Mouse (Mus musculus): ENCODE results near the gene Carmil1.

The Carmil1 gene

DNA sequence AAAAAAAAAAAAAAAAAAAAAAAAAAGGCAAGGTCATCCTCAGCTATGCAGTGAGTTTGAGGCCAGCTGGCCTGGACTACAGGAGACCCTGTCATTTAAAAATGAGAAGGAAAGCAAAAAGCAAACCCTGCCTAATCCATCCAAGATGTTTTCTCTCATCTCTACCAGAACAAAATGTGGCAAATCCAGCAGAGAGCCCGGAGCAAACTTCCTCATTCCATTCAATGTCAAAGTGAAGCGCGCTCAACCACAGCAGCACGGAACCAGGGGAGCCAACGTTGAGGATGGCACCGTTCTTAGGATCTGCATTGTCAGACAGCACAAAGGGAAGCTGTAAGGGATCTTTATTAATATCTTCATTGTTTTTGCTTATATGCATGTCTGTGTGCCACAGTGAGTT is 22.8 kb downstream of the Carmil1 start:
- DNase-seq: peak; percentile 50

DNA sequence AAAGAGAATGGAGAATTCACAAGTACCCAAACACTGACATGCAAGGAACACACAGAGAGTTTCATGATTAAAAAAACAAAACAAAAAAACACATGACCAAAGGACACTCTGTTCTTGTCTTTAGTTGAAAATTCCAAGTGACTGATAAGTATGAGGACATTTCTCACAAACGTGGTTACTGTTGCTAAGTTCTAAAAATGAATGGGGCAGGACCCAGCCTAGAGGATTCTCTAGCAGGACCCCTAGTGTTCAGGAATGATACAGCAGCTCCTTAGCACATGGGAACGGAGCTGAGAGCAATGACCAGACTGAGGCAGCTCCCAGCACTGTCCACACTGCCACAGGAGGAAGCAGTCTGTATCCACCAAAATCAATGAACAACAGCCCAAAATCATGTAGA is 26.6 kb downstream of the Carmil1 start:
- peak; percentile 93 for DNase-seq

DNA sequence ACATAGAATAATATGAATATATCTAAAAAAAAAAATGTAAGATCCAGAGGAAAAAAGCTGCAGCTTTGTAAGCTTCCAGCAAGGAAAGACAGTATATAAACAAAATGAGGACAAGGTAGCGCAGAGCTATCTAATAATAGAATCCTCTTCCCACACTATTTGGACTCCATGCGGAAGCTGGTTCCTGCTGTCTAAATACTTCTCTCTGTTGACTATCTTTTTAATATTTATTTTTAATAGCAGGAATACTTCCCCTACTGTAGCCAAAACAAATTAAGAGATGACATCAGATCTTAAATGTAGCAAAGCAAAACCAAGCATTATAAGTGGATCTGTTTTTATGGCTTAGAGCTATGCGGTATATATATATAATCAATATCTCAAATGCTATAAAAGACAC is 27.0 kb downstream of the Carmil1 start:
- DNase-seq: no peak

DNA sequence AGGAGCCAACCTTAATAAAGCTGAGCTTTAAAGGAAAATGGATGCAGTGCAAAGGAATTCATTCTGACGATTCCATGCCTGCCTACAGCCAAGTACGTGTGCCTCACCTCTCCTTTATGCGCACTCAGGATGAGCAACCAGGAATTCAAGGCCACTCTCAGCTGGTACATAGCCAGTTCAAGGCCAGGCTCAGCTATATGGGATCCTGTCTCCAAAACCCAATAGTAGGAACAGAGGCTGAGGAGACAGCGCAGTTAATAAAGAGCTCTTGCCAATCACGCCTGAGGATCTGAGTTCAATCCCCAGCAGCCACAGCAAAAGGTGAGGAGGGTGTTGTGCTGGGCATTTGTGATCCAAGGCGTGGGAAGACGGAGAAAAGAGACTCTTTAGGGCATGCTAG is 29.4 kb downstream of the Carmil1 start:
- no peak for DNase-seq

DNA sequence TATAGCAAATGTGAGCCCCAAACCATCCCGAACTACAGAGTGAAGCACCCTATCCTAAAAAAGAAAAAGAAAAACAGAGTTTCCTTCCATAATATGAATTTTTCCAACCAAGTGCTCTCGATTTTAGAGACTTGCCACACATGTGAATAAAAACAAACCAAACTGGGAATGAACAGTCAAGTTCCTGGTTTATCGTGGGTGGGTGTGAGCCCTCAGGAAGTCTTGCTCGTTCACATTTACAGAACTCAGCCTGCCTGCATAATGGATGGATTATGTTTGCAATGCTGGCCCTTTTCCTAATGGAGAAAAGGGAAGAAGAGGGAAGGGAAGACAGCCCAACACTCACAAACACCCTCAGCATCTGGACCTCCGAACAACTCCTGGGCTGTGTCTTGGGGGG is 32.7 kb downstream of the Carmil1 start:
- no peak for DNase-seq

DNA sequence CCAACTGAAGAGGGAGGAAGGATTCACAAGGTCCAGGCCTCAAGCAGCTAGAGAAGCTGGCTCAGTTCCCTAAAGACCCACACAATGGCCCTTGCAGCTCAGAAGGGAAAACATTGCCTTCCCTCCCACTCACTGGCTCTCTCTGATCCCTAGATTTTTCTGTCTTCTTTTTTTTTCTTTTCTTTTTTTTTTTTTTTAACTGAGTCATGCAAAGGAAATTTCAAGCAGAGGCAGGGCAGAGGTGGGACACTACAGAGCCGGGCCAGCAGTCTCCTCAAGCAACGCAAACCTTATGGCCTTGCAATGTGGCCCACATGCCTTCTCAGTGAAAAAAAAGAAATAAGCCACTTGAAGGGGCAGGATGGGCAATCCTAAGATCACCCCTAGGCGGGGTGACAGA is 33.2 kb downstream of the Carmil1 start:
- no peak for DNase-seq

DNA sequence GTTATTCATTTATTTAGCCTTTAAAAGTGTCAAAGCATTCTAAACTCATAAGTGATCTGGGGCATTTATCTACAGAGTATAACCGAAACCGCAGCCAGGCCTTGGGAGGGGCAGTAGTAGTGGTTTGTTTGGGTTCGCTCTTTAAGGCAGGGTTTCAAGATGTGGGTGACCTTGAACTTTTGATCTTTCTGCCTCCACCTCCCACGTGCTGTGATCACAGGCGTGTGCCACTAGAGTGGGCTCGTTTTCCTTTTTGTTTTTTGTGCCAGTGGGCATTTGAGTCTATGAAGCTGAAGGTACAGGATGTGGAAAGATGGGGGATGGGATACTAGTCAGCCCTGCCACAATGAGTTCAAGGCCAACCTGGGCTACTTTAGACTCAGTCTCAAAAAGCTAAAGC is 34.3 kb downstream of the Carmil1 start:
- no peak for DNase-seq

DNA sequence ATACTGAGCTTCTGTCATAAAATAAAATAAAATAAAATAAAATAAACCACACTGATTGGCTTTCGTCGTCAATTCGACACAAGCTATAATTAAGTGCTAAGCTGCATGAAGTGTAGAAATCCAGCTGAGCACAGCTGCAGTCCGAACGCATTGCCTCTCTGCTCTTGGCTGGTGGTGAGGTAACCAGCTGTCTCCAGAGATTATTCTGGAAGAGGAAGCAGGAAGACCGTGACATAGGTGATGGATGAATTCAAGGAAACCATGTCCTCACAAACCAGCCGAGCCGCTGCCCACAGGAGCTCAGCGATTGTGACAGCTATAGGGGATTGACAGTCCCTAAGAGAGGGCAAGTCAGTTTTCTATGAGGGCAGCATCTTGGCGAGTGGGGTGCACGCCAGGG is 36.0 kb downstream of the Carmil1 start:
- DNase-seq: peak; percentile 68

DNA sequence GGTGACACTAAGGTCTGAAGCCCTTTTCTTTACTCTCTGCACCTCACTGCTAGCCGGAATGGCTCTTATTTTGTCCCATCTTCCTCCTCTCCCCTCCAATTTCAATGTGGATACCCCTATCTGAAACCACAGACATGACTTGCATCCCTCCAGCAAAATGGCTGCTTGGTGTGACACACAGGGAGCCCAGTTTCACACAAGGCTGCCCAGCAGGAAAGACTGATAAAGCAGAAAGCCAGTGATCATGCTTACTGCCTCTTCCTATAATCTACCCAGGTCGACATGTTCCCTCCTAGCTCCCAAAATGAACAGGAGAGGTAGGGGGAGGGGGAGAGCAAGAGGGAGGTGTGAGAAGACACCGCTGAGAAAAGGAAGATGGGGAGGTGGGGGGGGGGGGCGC is 36.6 kb downstream of the Carmil1 start:
- DNase-seq: no peak

DNA sequence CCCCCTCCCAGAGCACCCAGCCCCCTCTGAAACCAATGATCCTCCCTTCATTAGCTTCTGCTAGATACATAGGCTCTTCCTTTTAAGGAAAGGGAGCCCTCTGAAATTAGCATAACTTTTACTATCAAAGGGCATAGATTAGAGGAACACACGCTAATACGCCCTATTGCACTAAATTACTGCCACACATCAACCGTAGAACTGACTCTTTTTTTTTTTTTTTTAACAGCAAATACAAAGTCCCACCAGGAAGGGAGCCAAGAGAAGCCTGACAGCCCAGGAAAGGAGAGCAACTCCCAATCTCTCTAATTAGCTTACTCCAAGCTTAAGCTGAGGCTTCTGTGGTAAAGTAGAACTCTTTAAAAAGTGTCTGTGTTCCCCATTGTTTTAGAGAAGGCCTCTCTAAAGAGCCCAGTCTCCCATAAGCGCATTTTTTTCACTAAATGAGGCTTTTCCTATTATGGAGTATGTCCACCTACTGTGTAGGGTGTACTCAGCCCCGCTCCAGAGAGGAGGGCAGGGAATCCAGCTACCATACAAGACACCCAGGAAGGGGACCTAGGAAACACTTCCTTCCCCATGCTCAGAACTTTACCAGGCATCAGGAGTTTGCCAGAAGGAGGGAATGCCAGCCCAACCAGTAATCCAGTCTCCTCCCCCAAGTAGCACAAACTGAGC is 38.0 kb downstream of the Carmil1 start:
- DNase-seq: no peak

DNA sequence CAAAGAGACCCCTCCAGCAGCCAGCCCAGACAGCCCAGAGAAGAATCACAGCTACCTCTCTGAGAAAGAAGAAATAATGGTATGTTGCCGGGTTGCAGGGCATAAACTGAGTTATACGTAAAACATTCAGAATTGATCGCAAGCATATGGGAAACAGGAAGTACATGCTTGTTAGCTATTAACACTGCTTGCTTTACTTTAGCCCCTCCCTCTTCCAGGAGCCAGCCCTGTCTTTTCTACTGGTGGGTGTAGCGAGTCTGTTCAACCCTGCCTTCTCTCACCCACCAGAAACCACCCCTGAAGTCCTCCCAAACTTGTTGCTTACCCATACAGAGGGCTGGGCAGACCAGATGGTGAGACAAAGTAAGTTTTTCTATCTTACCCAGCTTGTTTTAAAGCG is 39.4 kb downstream of the Carmil1 start:
- no peak for DNase-seq

DNA sequence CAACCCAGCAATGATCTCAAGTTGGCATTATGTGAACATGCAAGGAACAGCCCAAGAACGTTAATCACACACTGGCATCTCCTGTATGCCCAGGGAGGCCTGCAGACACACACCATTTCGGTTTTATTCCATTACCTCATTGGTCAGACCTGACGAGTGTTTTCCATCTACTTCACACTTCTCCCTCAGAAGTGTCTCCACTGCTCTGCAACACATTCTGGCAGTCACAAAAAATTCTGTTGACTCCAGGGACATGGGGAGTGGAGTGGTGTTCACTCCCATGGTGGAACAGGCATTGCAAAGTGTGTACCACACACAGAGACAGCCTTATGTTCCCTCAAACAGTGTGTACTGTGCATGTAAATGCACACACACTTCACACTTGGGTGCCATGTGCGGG is 40.2 kb downstream of the Carmil1 start:
- peak; percentile 63 for DNase-seq

DNA sequence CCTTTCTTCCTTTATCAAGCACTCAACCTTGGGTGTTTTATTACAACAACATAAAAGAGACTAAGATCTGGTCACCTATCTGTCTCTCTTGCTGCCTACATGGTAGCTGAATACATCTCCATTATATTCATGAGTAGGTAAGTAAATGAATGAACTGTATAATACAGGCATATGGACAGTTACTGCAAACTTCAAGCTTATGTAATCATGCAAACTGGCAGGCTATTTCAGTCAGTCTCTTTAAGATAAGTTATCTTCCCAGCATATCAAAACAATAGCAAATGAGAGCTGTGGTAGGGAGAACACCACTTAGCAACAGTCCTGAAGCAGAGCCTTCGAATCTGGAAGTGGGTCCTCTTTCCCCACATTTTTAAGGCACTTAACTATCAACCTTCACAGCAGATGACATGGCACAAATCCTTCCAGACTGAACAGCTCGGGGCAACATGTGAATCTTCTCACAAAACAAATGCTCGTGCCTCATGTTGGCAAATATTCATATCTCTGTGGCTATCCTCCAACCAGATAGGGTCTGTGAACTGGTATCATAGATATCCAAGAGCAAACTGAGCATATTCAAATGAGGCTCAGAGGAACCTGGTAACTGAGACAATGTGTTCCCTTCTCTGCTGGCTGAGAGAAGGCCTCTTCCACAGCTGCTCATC is 42.0 kb downstream of the Carmil1 start:
- DNase-seq: no peak

DNA sequence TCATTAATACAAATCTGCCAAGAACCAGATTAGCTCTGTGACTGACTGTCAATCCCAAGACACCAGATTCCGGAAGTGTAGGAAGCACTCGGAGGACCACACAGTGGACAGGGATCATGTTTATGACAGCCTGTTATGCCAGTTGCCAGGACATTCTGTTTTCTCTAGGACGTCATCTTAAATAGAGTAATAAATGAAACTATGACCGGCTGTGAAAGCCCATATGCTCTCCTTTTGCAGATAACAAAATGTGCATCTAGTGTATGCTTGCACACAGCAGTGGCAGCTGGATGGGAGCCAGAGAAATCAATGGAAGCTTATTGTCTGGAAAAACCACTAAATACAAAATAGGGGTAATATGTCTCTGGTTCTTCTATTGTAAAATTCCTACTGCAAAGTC is 43.9 kb downstream of the Carmil1 start:
- no peak for DNase-seq

DNA sequence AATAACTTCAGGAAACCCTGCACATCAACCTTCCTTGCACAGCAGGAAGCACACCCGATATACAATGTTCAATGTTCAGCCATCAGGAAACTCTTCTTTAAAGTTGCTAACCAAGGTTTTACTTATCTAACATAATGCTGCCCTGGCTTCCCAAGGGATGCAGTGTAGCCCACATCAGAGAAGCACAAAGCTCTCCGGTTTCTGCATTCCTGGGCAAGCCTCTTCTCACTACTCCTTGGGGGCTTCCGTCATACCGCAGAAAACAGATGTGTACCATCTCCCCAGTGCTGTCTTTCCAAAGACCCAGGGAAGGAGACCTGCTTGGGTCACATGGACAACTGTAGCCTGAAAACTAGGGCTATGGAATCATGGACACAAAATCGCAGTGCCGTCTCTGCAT is 47.8 kb downstream of the Carmil1 start:
- DNase-seq: no peak

DNA sequence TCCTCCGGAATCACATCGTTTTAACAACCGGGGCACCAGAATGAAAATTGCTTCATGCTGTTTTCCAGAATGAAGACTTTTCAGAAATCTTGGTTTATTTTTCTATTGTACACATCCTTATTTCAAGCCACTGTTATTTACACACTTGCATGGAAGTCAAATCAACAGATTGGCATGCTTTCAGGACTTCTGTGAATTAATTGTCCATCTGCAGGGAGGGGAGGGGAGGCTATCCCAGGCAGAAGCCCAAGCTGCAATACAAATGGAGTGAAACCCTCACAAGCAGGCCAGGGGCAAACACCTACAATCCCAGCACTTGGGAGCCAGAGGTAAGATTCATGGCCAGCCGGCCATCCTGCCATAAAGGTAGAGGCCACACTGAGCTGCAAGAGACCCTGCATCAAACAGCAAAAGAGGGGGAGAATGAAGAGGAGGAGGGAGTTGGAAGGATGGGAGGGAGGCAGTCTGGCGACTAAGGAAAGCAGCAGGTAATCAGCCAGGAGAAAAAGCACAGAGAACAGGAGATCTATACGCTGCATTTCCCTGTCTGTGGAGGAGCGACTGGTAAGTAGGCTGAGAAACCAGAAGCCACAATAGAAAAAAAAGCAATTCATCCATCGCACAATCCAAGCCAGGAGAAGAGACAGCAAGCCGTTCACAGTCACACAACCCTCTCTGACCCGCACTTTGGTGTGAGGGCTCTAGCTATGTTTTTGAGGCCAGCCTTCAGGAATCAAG is 48.7 kb downstream of the Carmil1 start:
- no peak for DNase-seq

DNA sequence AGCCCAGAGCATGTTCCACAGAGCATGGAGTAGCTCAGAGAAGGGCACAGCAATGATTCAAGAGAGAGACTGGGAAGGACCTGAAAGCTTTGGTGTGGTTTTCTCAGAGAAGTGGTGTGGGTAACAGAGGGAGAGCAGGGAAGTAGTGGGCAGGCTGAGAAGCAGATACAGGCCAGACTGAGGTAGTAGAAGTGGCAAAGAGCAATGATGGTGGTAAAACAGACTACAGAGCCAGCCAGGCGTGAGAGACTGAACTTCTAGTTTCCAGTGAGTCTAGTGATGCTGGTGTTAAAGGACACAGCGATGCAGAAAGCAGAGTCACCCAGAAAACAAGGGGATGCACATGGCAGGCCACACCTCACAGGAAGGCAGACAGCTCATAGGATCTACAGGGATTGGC is 49.4 kb downstream of the Carmil1 start:
- DNase-seq: no peak

DNA sequence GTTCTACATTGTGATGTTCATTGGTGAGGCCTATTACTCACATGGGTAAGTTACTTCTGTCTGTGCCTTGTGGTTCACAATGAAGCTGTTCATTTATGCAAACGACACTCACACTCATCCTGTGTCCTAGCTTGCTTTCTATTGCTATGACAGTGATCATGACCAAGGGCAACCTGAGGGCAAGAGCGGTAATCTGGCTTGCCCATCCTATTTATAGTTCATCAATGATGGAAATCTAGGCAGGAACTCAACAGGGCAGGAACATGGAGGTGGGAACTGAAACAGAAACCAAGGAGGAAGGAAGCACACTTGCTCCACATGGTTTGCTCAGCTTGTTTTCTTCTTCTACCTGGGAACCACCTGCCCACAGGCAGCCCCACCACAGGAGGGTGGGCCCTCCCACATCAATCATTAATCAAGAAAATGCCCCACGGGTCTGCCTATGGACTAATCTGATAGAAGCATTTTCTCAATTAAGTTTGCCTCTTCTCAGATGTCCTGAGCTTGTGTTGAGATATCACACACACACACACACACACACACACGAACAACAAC is 50.0 kb downstream of the Carmil1 start:
- no peak for DNase-seq

DNA sequence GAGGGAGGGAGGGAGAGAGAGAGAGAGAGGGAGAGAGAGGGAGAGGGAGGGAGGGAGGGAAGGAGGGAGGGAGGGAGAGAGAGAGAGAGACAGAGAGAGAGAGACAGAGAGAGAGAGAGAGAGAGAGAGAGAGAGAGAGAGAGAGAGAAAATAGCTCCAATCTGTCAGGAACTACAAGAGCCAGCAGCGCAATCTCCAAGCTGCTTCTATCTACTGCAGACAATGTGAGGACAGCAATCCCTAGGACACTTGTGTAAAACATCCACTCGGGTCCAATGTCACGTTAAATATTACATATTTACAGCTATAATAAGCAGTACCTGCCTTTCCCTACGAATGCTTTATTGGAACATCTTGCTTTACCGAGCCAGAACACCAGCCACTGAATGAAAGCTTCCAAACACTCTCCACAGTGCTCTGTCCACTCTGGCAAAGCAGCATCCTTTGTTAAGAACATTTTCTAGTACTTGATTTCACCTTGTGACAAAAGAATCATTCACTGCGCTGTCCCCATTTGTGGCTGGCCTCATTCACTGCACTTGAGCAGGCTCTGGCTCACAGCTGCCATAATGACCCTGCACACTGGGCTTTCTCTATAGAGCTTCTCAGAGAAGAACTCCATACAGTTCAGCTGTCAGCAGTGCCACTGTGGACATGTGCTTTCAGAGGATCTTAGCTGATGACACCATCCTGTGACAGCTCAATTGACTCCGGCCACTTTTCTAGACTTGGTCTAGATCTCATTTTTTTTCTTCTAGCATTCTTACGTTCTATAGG is 57.0 kb downstream of the Carmil1 start:
- DNase-seq: no peak

DNA sequence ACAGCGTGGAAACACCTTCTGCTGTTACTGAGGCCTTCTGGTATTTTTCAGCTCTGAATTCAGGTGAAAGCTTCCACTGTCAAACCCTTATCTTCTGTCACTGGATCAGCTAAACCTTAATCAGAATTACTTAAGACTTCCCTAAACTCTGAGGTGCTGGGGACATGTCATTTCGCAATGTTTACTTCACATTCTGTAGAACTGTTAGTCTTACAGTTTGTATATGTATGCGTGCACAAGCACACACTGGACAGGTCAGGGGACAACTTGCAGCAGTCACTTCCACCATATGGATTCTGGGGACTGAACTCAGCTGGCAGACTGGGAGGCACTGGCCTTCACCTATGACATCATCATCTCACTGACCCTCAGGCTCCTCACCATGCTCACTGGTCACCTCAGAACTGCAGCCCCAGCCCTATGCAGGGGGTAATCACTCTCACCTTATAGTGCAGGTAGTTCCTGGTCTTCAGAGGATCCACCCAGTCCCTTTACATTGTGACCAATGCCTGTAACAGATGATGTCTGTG is 60.1 kb downstream of the Carmil1 start:
- no peak for DNase-seq

DNA sequence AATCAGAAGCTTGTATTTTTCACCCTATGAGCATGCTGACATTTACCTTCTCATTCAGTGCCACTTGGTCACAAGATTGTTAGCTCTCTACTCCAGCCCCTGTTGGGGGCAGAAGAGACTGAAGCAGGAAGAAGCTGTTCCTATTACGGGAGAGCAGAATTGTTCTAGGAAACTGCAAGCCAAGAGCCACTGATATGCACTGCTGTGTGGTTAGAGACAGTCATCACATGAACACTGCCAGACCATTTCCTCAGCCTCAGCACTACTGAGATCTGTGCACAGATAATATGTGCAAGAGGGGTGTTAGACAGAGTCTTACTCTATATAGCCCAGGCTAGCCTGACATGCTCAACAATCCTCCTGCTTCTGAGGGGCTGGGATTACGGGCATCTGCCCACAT is 69.4 kb downstream of the Carmil1 start:
- no peak for DNase-seq

DNA sequence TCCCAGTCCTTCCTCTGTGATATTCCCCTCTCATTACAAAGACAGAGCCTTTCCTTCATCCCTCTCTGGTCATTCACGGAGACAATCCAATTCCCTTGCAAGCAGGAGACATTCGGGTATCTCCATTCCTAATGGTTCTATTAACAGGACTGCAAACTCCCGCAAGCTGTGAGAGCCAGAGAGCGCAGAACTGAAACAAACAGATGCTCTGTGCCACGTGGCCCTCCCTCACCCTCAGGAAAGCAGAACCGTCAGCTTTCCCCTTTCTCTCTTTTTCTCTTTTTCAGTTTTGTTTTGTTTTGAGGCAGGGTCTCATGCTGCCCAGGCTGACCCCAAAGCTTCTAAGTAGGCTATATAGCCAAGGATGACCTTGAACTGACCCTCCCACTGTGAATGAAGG is 74.5 kb downstream of the Carmil1 start:
- no peak for DNase-seq

DNA sequence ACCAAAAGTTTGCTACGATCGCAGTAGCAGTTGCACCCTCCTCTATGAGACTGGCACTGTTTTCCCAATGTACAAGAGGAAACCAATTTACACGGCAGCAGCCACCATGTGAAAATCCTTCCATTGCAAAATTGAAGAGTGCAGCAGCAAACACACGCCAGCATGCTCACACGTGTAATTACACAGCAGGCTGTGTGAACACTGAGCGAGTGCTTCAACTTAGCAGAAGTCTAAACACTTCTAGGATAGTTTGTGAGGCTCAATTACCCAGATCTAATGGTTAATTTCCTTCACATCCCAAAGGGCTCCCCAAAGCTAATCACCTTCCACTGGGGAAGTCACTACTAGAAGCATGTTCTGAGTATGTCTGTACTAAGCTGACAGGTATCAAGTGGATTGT is 78.3 kb downstream of the Carmil1 start:
- DNase-seq: no peak

Measured in lung, postnatal 36 days (tissue).